Mouse (Mus musculus): ENCODE data around the gene Hspa2. TPM values are rescaled to one million over a fixed set of nuclear protein-coding genes. Genes with fewer than 3 reads are reported as not detected.
"Not testable (repeated sequence)": the region's sequence is repeated elsewhere in the genome, so short reads cannot be mapped to it uniquely, and the experiment has no call there.

Hspa2 gene
- total RNA-seq, 2 experiments from 2014 or later: 62.5 to 67.5 TPM

DNA sequence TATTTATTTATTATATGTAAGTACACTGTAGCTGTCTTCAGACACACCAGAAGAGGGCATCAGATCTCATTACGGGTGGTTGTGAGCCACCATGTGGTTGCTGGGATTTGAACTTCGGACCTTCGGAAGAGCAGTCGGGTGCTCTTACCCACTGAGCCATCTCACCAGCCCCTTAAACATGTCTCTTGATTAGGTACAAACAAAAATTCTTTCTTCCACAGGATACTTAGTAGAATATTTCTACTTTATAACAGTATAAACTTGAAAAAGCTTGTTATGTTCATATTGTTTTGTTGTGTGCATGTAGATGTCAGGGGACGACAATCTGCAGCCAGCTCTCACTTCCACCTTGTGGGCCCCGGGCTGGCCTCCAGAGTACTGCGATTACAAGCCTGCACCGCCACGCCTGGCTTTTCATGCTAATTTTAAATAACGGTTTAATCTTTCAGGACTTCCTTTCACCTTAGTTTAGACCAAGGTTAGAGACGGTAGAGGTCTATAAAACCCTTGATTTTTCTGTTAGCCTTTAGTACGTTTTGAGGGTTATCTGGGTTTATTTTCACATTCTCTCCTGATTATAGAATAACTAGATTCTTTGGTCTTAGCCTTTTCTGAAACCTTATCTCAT is 11.5 kb downstream of the Hspa2 start:
- no peak for DNase-seq (ENCODE audit: low spot score in 2 of 2)
- intact Hi-C loops (cut with DNase I): no loop called here

DNA sequence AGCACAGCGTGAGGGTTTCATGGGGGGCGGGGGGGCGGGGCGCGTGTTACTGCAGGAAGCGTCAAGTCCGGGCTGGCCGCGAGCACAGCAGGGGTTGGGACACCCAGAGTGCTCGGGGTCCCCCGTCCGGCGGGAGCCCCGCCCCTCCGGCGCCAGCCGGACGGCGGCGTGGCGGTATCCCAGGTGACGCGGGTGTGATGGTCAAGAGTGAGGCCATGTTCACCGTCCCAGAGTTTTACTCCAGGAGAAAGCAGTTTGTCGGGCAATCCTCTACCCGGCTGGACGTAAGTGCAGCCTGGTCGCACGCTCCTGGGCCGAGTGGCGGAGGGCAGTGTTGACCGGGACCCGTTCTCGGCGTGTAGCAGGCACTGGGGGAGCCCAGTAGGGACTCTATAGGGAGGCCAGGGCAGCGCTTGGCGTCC is 13.5 kb downstream of the Hspa2 start, which contains the start of gene Ppp1r36:
Ppp1r36 (plus strand) TSS at position 106 of the 422 bp plus-strand sequence.
- no peak for DNase-seq (ENCODE audit: low spot score in 2 of 2)
- intact Hi-C loops (cut with DNase I): no loop called here

DNA sequence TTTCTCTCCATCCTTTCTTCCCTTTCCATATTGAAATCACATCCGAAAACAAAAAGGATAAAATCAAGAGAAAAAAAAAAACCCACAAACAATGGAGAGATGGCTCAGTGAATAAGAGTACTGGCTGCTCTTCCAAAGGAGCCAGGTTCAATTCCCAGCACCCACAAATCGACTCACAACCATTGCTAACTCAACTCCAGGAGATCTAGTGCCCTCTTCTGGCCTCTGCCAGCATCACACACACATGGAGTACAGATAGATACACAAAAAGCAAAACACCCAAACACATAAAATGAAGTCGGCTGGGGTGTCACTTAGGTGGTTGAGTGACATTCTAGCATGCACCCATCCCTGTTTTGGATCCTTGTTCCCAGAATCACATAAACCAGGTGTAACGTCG is 14.4 kb downstream of the Hspa2 start:
- intact Hi-C loops (cut with DNase I): no loop called here
- DNase-seq (ENCODE audit: low spot score in 2 of 2): no peak

DNA sequence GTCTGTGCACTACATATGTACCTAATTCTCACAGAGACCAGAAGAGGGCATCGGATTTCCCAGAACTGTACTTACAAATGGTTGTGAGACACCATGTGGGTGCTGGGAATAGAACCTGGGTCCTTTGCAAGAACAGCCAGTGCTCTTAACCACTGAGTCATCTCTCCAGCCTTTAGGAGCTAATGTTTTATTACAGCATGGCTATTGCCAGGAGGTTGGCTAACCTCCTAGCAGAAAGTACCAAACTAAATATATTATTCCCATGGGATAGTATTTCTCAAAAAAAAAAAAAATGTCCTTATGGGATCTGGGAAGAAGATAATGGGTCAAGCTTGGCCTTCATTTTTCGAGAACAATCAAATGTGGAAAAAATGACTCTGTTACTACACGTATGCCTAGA is 21.3 kb downstream of the Hspa2 start:
- intact Hi-C loops (cut with DNase I): no loop called here
- DNase-seq (ENCODE audit: low spot score in 2 of 2): no peak

DNA sequence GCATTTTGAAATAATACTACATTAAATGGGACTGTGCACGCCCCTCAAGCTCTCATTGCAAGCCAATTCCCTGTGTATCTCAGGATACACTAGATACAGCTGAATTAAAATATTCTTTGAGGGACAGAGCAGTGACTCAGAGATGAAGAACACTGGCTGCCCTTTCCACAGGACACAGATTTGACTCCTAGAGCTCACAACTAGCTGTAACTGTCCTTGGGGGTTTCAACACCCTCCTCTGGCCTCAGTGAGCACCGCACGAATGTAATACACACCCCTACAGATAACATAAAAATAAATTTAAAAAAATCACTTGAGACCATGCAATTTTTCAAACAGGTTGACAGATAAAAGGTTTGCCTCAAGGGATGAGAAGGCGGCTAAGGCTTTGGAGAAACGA is 23.6 kb downstream of the Hspa2 start:
- DNase-seq (ENCODE audit: low spot score in 2 of 2): no peak

DNA sequence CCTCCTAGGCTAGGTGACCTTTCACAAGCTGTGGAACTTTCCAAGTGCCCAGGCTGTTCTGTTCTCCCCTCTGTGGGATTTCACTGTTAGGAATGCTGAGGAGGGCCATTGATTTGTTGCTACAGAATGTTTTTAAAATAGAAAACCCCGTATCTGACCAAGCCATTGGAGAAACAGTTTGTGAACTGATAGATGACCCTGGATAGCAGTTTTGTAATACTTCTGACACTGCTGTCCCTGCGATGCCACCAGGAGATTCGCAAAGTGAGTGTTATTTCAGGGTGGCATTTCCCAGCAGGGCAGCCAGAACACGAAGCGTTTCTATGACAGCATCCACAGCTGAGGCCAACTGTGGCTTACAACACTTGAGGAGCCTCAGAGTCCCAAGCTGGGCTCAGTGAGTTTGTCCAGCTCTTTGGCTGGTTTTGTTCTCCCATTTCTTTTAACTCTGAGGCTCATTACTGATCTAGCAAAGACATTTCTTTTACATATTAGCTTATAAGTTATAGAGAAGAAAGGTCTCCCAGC is 27.0 kb downstream of the Hspa2 start:
- no peak for DNase-seq (ENCODE audit: low spot score in 2 of 2)
- intact Hi-C loops (cut with DNase I): no loop called here

More for the DNA sequence above, 23.6 kb downstream of the Hspa2 start:
- intact Hi-C loops (cut with DNase I): no loop called here

DNA sequence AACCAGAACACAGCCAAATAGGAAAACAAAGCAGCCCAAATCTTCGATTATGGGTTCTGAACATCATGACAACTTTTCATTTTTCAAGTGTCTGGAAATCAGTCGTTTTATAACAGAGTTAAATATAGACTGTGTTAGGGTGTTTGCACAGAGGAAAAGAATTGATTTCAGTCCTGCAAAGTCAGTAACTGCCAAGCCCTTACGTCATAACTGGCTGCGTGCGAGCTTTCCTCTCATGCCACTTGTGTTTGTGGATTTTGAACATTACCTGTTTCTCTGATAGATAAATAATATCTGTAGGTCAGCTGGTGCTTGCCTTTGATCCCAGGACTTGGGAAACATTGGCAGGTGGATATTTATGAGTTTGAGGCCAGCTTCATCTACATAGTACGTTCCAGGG is 27.5 kb downstream of the Hspa2 start:
- intact Hi-C loops (cut with DNase I): no loop called here
- no peak for DNase-seq (ENCODE audit: low spot score in 2 of 2)

DNA sequence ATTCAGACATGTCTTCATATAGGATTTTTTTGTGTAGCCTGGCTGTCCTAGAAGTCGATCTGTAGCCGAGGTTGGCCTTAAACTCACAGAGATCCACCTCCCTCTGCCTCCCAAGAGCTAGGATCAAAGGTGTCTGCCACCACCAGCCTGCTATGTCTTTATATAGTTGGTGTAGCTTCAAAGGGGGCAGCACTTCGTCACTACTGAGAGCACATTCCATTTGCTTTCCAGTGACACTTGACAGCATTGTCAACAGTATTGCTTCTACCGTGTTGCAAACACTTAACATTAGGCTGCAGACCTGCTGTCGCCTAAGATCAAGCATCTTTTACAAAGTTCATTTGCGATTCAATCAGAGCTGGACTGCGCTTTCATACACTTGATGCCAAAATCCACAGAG is 30.1 kb downstream of the Hspa2 start:
- intact Hi-C loops (cut with DNase I): no loop called here
- no peak for DNase-seq (ENCODE audit: low spot score in 2 of 2)

DNA sequence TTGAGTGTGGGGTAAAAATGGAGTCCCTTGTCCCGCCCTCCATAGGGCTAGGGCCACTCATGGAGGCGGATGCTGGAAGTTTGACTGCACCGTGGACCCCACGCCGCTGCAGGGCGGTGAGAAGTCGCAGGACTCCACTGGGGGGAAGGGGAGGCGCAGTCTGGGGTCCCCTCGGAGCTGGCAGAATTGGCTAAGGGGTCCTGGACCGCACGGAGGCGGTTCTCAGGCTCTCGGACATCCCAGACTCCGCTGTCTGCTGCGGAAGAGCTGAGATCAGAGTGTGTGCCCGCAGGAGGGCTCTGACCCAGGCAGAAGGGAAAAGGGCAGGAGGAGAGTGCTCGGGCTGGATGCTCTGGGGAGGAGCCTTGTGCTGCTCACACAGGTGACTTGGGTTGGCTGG is 31.1 kb downstream of the Hspa2 start:
- intact Hi-C loops (cut with DNase I): no loop called here
- DNase-seq (ENCODE audit: low spot score in 2 of 2): no peak

DNA sequence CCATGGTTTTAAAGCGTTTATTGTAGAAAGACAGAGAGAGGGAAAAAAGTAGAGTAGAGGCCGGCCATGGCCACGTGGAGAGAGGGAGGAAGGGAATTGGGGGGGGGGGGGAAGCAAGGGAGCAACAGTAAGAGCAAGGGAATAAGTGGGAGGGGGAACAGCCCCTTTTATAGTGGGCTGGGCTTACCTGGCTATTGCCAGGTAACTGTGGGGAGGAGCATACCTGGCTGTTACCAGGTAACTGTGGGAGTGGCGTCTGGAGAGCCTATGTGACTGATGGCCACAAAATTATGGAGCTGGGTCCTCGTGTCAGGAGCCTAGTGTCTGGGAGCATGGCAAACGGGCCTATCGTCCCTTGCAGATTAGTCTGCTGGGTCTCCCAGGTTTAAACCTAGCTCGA is 31.6 kb downstream of the Hspa2 start:
- no peak for DNase-seq (ENCODE audit: low spot score in 2 of 2)
- intact Hi-C loops (cut with DNase I): no loop called here

DNA sequence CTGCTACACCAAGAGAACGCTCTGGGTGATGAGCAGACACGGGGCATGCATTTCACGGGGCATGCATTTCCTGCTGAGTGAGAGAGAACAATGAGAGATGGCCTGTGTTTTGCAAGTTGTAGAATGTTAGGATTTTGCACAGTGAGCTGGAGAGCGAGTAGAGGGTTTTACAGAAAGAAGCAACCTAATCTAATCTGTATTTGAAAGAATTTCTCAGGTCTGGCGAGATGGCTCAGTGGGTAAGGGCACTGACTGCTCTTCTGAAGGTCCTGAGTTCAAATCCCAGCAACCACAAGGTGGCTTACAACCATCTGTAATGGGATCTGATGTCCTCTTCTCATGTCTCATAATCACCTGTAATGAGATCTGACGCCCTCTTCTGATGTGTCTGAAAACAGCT is 39.5 kb downstream of the Hspa2 start:
- intact Hi-C loops (cut with DNase I); DNase-seq (ENCODE audit: low spot score in 2 of 2): not testable (repeated sequence)

DNA sequence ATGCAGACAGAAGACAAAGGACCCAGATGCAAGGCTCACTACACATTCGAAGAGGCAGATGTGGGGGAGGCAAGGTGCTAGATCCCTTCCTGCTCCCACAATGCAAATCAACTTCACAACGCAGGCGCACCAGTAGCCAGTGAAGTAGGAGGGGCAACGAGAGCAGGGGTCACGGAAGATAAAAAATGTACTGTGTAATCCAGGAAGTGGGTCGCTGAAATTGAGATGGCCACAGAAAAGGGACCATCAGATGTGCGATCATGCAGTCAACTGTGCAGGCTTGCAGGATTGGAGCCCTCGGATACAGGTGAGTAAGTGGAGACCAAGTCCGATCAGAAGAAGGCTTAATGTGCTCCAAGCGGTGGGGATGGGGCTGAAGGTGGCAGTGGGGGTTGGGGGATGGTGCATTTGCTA is 40.4 kb downstream of the Hspa2 start:
- intact Hi-C loops (cut with DNase I): no loop called here

DNA sequence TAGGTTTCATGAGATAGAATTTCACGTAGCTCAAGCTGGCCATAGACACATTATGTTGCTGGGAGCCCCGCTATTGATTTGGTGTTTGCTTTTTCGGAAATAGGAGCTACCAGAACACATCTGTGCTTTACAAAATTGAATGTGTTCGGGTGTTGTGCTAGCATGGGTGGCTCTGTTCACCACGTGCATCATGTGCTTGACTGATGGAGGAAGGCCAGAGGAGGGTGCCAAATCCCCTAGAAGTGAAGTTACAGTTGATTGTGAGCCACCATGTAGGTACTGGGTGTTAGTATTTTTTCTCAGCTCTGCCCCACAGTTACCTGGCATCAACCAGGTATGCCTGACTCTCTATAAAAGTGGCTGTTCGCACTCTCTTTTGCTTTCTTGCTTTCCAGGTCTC is 40.9 kb downstream of the Hspa2 start:
- intact Hi-C loops (cut with DNase I): no loop called here
- DNase-seq (ENCODE audit: low spot score in 2 of 2): no peak

More for the DNA sequence above, 40.4 kb downstream of the Hspa2 start:
- DNase-seq (ENCODE audit: low spot score in 2 of 2): no peak

DNA sequence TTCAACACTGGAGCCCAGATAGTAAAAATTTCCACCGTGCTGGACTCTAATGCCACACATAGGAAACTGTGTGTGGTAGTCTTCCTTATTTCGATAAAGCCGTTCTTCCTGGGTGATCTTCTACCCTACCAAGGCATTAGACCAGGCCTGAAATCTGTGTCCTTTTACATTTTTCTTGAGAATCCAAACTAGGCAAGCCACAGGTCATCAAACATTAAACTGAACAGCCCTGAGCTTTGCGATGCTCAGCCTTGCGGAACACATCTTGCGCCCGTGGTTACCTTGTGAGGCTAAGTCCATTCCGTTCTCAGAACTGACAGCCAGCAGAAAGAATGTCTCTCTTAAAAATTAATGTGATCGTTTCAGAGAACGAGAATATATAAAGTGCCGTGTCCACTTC is 42.2 kb downstream of the Hspa2 start:
- intact Hi-C loops (cut with DNase I): no loop called here
- no peak for DNase-seq (ENCODE audit: low spot score in 2 of 2)

DNA sequence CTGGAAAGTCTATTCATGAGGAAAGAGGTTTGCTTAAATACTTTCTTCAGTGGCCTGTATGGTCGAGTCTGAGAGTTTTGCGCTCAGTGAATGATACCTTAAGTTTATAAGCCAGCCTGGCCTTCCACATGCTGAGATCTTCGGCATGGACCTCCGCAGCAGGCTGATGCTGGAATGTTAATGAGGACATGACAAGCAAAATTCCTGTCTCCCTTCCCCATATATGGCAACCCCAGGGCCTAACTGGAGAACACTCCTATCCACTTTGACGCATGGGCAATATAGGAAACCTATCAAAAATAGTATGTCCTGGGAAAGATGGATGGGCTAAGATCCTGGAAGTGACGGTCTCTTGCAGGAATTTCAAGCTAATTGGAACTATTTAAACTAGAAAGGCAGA is 44.2 kb downstream of the Hspa2 start:
- DNase-seq (ENCODE audit: low spot score in 2 of 2): no peak
- intact Hi-C loops (cut with DNase I): no loop called here

DNA sequence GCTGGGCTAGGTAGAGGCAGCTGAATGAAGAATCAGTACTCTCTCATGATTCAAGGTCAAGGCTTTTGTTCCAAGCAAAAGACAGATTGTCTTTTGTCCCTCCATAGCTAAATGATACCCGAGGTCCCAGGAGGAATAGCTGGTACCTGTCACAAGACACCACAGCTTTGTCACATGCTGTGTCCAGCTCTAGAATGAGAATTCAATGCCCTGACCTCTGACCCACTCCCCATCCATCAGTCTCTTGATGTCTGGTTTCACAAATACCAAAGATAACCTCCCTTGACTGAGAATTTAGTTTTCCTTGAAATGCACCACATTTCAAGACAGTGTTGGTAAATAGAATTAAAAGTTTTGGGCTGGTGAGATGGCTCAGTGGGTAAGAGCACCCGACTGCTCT is 48.2 kb downstream of the Hspa2 start:
- no peak for DNase-seq (ENCODE audit: low spot score in 2 of 2)
- intact Hi-C loops (cut with DNase I): no loop called here

Other genes starting within 250 kb of the Hspa2 start
- under 1 TPM; 0.20 to 0.34 TPM for gene Esr2, start 226.9 kb upstream of the Hspa2 start, total RNA-seq (2021)
- not detected for gene Tex21, start 157.4 kb upstream of the Hspa2 start, total RNA-seq (2021)
- 10 to 100 TPM; 35.0 to 36.9 TPM for gene Mthfd1, start 148.9 kb upstream of the Hspa2 start, total RNA-seq (2021)
- 10 to 100 TPM; 81.3 to 94.9 TPM for gene Akap5, start 79.3 kb upstream of the Hspa2 start, total RNA-seq (2021)
- gene Zbtb25, start 34.6 kb upstream of the Hspa2 start, total RNA-seq (2021): 10 to 100 TPM; 17.8 to 19.6 TPM
- gene Zbtb1, start 33.9 kb upstream of the Hspa2 start, total RNA-seq (2021): 1 to 10 TPM; 4.6 to 6.6 TPM
- 1 to 10 TPM; 1.2 to 1.3 TPM for gene Ppp1r36, start 13.4 kb downstream of the Hspa2 start, total RNA-seq (2021)
- gene Plekhg3, start 126.7 kb downstream of the Hspa2 start, total RNA-seq (2021): 10 to 100 TPM; 16.6 to 18.3 TPM

Measured in left cerebral cortex, postnatal 36 days (tissue).